Mouse (Mus musculus) B cell, adult 2 months (primary cell): ENCODE results near the gene Wdr78.

Source experiments
- DNase-seq, 2 experiments: peaks; one replicate each; pipeline ENCODE4 v3.0.0; 2022

The Wdr78 gene

DNA sequence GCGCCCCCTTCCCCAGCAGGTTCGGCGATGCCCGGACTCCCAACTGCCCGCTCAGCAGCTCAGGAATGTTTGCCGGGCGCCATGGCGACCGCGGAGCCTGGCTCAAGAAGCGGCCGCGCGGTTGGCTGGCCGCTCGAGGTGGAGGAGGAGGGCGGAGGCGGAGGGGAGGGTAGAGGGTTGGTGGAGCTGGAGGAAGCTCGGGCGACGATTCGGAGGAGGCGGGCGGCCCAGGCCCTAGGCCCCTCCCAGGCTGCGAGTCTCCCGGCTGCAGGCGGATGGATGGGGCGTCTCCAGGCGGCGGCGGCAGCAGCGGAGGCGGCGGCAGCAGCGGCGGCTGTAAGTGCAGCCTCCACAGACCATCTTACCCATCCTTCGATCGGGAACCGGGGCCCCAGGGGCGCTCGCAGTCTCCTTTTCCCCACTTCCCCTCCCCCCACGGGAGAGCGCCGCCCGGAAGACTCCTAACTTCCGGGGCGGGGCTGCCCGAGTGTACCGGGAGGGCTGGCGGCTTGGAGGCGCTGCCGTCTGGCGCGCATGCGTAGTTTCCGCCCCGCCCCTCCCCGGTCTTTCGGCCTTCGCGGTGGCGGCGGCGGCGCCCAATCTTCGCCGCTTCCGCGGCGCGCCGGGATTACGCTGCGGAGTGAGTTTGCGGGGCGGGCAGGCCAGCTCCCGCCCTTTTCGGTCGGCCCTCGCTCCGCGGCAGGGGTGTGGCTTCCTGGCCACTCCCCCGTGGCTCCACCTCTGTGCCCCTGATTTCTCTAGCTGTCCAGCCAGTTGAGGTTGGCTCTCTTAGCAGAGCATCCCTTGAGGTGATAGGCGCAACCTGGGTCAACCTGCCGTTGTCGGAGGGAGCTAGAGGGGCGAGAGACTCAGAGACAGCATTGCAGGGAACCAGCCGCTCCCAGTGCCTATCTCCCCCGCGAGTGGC is at the start of gene Wdr78, which contains the start of gene Mier1:
Gene Wdr78 (minus strand): TSS at position 372 of the 928 bp plus-strand sequence.
Gene Mier1 (plus strand): TSS at position 207 of the 928 bp plus-strand sequence.
- DNase-seq, result peak; percentile 94 to 95

GRCm38 (mm10) chr4:103158781-103159180 is 44.4 kb upstream of the Wdr78 start:
- no peak for DNase-seq

DNA sequence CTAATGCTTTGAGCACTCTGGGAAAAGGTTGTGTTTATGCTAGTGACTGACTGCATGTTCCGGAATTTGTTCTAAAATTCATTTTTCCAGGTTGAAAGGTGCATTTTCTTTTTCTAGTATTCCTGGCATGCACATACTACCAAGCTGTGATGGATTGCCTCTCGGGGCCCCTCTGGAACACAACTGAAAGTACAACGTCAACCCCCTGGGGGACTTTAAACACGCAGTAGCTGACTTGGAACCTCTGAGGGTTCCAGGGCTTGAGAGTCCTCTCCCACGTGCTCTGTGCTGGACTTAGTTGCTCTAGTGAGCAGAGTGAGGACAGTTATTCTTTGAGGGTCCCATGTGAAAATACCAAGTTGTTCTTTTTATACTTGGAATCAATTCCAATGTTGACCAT is 37.6 kb upstream of the Wdr78 start:
- no peak for DNase-seq

DNA sequence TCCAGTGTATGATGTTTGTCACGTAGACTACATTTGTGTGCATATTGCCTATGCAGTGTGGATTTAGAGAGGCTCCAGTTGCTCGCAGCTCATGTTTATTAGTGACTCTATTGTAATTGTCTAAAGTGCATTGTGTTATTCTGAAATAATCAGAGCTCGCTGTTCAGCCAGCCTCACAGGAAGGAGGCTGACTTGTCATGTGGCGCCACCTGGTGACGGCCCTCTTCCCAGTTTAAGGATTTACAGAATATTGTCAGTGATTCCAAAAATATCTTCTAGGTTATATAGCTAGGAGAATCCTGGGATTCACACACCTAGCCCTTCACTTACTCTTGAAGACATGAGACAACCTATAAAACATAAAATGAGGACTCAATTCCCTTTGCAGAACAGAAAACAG is 32.0 kb upstream of the Wdr78 start:
- peak; percentile 86 to 89 for DNase-seq

DNA sequence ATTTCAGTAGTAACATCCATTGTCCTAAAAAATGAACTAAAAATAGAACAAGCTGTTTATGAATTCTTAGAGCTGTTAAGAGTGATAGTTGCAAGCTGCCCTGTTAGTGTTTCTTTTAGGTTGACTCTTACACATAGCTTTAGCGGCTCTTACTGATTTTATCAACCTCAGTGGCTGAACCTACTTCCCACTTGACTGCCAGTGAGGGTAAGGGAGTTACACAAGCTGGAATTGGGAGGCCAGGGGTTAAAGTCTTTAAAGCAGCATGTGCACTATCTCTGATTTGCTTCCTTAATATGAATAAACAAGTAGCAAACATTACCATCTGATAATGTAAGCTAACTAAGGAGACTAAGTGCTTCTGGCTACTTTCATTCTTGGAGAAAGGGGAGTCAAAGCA is 22.6 kb upstream of the Wdr78 start:
- DNase-seq, result no peak

DNA sequence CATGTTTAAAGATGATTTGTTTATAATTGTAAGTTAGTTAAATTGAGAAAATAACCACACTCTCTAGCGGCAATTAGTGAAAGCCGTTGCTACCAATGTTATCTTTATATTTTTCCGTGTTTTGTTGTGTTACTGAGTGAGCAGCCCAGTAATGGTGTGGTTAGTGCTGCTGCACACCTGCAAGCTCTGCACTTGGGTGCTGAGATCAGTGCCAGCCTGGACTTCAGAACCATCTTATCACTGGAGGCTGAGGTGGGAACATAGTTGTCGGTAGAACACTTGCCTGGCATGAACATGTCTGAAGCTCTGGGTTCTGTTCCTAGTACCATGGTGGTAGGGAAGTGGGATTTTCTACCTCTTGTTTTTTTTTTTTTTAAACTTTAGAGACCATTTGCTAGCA is 12.2 kb upstream of the Wdr78 start:
- no peak for DNase-seq

DNA sequence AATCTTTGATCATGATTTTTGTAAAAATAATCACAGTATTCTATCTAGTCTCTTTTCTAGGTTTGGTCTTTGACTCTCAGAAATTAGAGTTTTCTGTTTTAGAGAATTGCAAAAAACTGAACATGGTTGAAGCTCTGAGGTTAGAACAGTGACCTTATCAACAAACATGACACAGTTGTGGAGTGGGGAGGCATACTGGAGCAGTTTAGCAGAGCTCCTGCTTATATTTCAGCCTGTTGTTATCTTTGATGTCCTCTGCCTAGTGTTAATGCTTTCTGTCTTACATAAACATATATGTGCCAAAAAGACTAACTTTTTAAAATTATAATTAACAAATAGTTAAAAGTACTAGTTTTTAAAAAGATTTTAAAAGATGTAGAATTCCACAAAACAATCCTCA is 9.3 kb upstream of the Wdr78 start:
- no peak for DNase-seq

GRCm38 (mm10) chr4:103123086-103123485 is 8.7 kb upstream of the Wdr78 start:
- DNase-seq, result peak; percentile 5 to 20

- DNase-seq, result peak; percentile 15 to 16
These were observed 6.6 kb upstream of the Wdr78 start for GRCm38 (mm10) chr4:103120874-103121389.

- peak; percentile 15 to 17 for DNase-seq
These were observed 6.0 kb upstream of the Wdr78 start for GRCm38 (mm10) chr4:103120395-103120794.

DNA sequence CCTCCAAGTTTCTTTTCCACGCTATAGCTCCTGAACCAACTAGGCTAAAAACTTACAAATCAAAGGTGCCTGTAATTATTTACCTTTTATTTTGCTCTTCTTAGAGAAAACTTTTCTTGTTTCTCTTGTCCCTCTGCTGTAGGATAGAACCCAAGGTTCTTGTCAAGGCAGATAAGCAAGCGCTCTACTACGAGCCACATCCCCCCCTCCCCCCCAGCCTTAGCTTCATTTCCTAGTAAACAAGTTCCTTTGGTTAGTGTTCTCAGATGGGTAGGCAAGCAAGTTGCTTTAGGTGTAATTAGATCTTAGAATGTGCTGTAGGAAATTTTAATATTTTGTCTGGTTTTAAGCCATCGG is 5.7 kb upstream of the Wdr78 start:
- no peak for DNase-seq

DNA sequence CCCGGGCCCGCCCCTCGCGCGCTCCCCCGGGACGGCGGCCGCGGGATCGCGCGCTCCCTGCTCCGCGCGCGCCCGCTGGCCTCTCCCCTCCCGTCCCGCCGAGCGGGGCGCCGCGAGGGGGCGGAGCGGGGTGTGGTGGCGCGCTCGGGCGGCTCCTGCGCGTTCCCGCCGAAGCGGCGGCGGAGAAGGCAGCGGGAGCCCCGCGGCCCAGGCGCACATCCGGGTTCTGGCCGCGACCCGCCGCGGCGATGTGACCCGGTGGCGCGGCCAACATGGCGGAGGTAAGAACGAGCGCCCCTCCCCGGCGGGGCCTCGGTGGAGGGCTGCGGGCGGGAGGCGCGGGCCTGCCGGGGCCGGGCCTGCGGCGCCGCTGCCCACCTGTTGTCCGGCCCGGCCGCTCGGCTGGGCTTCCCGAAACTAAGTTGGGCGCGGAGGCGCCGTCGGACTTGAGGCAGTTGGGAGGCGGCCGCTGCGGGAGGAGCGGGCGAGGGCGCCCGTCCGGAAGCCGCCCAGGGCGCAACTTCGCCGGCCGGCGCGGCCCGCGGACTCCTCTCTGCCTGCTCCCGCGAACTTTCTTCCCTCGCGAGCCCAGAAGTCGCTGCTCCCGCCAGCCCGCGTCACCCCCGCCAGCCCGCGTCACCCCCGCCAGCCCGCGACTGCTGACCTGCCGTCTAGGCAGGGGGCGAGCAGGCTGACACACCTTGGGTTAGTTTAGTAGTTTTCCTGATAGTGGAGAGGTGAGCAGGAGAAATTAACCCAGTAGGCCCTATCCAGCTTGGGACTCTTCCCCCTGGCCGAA is 5.1 kb upstream of the Wdr78 start:
- peak; percentile 74 to 83 for DNase-seq

- no peak for DNase-seq
These were observed 4.5 kb upstream of the Wdr78 start for GRCm38 (mm10) chr4:103118888-103119228.

DNA sequence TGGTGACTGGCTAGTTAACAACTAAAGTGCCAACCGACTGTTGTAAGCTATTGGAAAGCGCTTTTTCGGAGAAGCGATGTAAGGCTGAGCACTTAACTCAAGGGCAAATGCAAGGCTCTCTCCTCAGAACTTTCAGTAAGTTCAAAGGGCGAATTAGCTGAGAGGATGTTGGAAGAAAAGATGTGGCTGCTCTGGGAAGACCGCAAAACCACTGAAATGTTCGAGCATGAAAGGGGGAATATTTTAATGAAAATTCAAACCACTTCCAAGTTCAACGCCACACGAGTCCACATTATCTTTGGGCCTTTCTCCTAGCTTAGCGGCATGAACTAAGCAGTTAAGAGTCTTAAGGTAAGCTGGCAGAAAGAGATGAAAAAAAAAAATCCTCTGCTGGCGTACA is 953 bp downstream of the Wdr78 start:
- no peak for DNase-seq

- no peak for DNase-seq
These were observed 1.7 kb downstream of the Wdr78 start for GRCm38 (mm10) chr4:103112651-103113050.

DNA sequence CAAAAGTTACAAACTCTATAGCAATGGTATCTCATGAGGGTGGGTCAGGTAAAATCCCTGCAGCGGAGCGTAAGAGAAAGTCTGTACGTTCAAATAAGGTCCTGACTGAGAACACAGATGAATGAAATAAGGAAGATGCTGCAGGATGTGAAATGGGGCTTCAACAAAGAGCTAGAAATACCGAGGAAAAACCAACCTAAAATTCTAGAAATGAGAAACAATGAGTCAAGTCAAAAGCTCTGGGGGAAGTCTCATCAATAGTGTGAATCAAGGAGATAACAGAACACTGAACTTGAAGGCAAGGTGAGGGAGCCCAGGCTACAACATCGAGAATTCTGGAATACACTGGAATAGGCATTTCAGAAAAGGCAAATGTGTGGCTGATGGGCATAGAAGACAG is 15.8 kb downstream of the Wdr78 start:
- DNase-seq, result no peak

- no peak for DNase-seq
These were observed 18.4 kb downstream of the Wdr78 start for GRCm38 (mm10) chr4:103095921-103096320.

GRCm38 (mm10) chr4:103085237-103085636 is 29.1 kb downstream of the Wdr78 start:
- peak; percentile 2 to 5 for DNase-seq

- DNase-seq, result no peak
These were observed 43.7 kb downstream of the Wdr78 start for GRCm38 (mm10) chr4:103070631-103071030.

DNA sequence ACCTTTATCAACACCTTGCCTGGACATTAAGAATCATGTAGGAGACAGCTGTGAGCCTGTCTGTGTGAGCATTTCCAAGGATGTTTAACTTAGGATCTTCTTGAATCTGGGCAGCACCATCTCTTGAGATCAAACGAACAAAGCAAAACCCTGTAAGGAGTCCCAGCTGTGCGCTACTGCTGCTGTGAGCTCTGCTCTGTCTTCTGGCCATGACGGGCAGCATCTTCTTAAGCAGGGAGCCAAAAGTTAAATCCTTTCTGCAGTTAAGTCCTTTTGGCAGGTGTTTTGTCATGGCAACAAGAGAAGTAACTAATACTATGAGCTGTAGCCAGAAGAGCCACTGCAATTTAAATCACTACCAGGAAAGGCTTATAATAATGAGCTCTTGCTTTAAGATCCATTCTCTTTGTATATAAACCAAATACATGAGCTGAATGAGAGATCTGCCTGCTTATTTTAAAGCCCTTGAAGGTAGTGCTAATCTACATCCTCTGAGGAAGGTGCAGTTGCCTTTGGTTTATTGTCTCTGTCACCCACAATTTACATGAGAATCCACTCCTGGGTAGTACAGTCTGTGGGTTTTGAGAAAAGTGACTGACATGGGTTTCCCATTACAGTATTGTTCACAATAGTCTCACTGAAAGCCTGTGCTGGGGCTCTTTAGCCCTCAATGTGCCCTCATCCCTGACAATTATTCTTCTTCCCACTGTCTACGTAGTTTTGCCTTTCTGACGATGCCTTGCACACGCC is 46.3 kb downstream of the Wdr78 start:
- DNase-seq, result no peak

DNA sequence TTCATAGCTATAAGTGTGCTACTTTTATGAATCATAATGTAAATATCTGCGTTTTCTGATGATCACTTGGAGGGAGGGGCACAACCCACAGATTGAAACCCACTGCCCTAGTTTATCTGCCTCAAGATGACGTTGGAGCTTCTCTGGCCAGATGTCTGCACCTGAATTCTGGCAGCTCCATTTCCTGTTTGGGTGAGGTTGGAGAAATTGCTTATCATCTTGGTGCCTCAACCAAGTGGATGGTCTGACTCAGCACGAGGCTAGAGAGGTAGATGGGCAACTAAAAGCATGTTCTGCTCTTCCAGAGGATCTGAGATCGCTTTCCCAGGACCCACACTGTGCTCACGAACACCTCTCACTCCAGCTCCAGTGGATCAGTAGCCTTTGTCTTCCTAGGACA is 49.4 kb downstream of the Wdr78 start:
- DNase-seq, result no peak

- DNase-seq, result no peak
These were observed 49.9 kb downstream of the Wdr78 start for GRCm38 (mm10) chr4:103064421-103064820.

DNA sequence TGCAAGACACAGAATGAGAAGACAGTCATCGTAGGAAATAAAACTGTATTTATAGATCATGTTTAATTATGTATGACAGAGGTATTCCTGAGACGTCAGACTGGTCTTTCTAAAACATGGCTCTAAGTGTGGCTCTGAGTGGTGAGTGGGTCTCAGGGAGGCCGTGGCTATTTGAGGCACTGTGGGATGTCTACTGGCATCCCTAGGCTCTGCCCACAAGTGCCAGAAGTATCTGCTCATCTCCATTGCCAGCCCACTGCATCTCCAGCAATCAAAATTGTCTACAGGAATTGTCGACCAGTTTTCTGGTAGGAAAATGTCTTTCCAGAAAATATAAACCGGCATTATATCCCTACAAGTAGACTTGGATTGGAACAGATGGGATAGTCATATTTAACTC is 57.4 kb downstream of the Wdr78 start:
- DNase-seq, result no peak
